Mouse (Mus musculus): ENCODE measurements around the gene Epb41l1.

Gene Epb41l1

GRCm38 (mm10) chr2:156538817-156539555 is 118.3 kb downstream of the Epb41l1 start:
- peak; percentile 28 for DNase-seq (ENCODE audit: low spot score)

DNA sequence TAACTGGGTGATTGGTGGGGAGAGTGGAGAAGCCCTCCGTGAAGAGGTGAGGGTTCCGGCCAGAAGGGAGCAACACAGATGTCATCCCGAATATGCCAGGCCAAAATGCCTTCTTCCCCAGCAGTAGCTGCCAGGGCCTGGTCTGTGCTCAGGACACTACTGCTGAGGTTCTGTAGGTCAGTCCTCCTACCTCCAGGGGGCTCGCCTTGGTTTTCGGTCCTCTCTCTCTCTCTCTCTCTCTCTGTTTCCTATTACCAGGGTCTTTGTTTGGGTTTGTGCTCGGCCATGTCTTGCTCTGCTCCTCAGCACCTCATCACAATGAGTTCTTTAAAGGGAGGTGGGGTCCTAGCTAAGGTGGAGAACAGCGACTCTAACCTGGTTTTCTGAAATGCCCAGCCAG is 120.3 kb downstream of the Epb41l1 start:
- DNase-seq (ENCODE audit: low spot score), result no peak

- no peak for DNase-seq (ENCODE audit: low spot score)
Observed at GRCm38 (mm10) chr2:156542410-156542809, 121.7 kb downstream of the Epb41l1 start.

DNA sequence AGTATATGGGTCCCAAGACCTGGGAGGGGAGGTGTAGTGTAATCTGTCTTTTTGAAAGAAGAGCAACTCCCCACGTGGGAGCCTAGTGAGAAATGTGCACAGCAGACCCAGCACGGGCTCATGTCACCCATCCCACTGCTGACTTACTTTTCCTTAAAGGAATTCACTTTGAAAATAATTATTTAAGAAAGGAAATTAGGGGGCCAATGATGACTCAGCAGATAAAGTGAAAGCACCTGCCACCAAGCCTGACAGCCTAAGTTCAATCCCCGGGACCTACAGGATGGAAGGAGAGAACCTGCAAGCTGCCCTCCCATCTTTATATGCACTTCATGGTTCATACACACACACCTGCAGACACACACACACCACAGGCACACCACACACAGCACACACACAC is 123.1 kb downstream of the Epb41l1 start:
- DNase-seq (ENCODE audit: low spot score), result no peak

DNA sequence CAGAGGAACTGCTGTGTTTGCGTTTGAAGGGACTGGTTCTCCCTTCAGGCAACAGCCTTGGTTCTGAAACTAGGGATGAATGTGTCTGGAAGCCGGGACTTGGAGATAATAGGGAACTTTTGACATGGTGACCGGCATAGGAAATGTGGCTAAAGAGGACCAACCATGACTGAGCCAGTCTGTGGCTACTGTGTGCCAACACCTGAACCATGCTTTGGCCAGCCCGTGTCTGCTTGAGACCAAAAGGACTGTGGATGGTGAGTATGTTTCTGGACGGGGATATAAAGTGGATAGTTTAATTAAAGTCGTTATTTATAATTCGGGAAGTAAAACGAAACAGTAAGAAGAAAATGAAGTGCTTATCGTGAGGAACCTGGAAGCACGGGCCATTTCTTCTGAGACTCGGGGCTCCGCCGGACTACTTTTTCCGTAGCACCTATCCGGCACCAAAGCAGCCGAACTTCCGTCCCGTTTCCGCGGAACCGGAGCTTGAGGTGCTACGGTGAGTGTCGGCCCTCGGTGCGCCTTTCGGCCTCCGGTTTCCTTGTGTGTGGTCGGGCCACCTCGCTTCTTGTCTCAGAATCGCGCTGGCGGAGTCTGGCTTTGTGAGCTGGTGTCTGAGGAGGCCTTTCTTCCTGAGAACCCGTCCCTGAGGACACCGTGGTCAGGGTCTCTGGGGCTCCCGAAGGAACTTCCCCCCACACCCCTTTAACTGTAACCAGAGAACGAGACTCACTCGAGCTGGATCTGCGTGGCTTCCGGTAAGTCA is 126.6 kb downstream of the Epb41l1 start, which contains the start of gene Aar2:
Gene Aar2, plus strand, starts transcription at position 462 of the 769 bp plus-strand sequence.
- peak; percentile 76 for DNase-seq (ENCODE audit: low spot score)

DNA sequence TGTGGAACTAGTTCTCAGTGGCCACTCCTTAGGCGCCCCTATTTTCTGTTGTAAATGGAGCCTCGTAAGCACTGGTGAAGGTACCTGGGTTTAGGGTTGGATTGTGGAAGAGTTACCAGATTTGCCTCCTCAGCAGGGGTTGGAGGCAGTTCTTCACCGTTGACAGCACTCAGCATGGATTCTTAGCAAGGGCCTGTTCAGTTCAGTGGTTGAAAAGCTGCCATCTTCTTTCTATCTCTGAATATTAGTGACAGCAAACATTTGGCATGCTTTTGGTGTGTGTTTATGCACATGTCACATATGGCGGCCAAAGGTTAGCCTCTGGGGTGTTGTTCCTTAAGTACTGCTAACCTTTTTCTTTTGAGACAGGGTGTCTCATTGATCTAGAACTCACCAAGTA is 131.7 kb downstream of the Epb41l1 start:
- no peak for DNase-seq (ENCODE audit: low spot score)

GRCm38 (mm10) chr2:156561808-156562207 is 141.1 kb downstream of the Epb41l1 start:
- no peak for DNase-seq (ENCODE audit: low spot score)

DNA sequence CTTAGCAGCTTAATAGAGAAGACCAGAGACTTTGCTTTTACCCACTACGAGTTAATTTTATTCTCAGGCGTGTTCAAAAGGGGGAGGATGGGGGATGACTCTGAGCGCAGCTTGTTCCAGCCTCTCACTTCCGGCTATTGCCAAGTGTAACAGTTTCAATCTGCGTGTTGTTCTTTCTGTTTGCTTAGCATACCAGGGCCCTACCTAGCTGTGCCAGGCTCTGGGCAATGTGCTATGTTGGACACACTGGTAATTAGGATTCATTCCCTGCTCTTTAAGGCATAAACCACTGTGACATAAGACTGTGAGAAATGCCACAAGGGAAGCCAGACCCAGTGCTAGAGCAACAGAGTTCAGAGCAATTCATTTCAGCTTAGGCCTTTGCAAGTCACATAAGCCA is 142.8 kb downstream of the Epb41l1 start:
- DNase-seq (ENCODE audit: low spot score), result no peak

GRCm38 (mm10) chr2:156566512-156566911 is 145.8 kb downstream of the Epb41l1 start:
- no peak for DNase-seq (ENCODE audit: low spot score)

GRCm38 (mm10) chr2:156568647-156569046 is 147.9 kb downstream of the Epb41l1 start:
- DNase-seq (ENCODE audit: low spot score), result no peak

- no peak for DNase-seq (ENCODE audit: low spot score)
Observed at GRCm38 (mm10) chr2:156569261-156569660, 148.6 kb downstream of the Epb41l1 start.

DNA sequence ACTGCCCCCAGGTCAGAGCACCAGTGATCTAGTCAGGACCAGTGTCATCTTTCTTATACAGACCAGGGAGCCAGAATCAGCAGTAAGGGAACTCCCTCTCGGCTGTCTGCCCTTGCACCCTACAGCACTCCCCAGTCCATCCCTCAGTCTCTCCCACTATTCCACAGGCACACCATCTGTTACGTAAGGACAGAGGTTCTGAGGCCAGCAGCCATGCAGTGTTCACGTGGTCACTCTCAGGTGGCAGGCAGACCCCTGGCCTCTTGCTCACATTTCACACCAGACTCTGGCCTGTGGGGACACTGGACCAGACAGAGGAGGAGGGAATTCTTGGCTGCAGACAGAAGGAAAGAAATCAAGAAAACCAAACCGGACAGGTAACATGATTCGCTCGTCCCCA is 150.8 kb downstream of the Epb41l1 start:
- DNase-seq (ENCODE audit: low spot score), result no peak

DNA sequence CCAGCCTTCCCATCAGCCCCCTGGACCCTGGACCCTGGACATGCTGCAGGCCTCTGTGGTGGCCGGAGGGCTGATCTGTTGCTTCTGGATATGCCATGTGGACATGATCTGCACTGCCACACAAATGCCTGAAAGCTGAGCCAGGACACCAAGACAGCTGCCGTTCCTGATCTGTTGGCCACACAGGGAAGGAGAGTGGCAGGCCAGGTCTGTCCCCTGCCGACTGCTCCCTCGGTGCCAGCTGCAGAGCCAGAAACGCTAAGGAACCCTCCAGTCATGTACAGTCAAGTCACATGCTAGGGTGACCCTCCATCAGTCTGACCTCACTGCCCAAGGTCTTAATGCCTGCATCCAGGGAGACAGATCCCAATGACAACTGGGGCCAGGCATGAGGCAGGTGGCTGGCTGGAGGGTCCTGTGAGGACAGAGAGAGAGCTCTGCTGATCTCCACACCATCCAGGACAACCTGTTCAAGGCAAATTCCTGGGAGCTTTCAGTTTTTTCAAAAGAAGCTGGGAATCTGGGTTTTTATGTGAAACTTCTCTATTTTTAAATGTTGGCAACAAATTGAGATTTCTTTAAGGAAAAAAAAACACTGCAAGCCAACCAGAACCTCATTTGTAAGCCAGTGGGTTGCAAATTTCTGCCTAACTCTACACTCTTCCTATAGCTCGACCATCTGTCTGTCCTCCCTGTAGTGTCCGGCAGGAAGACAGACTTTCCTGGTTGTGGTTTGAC is 156.3 kb downstream of the Epb41l1 start:
- no peak for DNase-seq (ENCODE audit: low spot score)

GRCm38 (mm10) chr2:156580507-156580906 is 159.8 kb downstream of the Epb41l1 start:
- no peak for DNase-seq (ENCODE audit: low spot score)

GRCm38 (mm10) chr2:156581244-156581643 is 160.5 kb downstream of the Epb41l1 start:
- no peak for DNase-seq (ENCODE audit: low spot score)

DNA sequence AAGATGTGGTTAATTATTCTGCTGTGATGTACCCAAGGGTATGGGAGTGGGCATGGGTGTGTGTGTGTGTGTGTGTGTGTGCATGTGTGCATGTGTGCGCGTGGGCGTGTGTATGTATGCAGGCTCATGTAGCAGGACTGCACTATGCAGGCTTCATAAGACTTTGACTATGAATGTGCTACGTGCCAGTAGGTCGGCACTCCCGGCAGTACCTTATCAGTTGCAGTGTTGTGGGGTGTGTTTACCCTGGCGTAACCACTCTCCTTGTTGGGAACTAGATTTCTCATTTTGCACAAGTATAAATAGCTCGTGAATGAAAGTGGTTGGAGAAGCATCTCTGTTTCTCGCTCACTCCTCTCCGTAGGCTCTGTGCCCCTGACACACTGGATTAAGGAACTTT is 162.2 kb downstream of the Epb41l1 start:
- no peak for DNase-seq (ENCODE audit: low spot score)

GRCm38 (mm10) chr2:156584154-156584796 is 163.6 kb downstream of the Epb41l1 start:
- no peak for DNase-seq (ENCODE audit: low spot score)

DNA sequence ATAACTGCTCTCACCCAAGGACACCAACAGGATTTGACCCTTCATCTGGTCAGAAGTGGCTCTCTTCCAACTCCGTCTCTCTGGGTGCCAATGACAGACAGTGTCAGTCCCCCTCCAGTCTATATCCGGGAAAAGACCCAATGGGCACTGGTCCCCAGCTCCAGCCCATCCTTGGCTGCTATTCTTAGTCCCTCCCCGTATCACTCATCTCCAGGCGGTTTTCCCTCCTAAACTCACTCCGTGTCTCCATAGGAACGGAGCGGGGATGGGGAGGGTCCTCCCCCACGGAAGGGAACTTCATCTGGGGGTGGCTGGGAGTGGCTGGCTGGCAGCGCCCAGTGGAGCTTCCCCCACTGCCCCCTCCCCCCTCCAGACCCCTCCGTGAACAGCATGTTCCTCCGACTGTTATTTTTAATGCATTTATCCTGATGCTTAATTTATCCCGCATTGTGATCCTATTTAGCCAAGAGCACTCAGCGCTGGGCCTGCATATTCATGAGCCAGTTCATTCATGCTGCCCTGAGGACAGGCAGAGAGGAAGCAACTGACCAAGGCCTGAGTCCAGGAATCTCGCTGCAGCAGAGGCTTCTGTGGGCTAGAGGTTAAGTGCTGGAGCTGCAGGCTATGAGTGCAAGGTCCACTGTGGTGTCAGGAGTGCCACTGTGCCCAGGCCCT is 164.2 kb downstream of the Epb41l1 start:
- DNase-seq (ENCODE audit: low spot score), result peak; percentile 14

- DNase-seq (ENCODE audit: low spot score), result no peak
Observed at GRCm38 (mm10) chr2:156589481-156589880, 168.8 kb downstream of the Epb41l1 start.
